Mouse (Mus musculus) kidney, adult 2 months (tissue): Measurements from ENCODE around the gene Psph.

ENCODE experiments used
- CTCF ChIP-seq: fragments of 200-500 bp; conservative IDR thresholded peaks from 2 replicates; pipeline ENCODE4 v1.5.1; 2011; ENCODE audit warnings: low read depth, mild to moderate bottlenecking, control low read depth, low read length, moderate library complexity, mixed read lengths; ENCODE audit not compliant: insufficient read depth, insufficient read length
- POLR2A ChIP-seq: fragments of 200-500 bp; IDR thresholded peaks from one replicate; pipeline ENCODE4 v1.6.1; 2011; ENCODE audit warnings: low read depth, low read length, control low read depth

DNA sequence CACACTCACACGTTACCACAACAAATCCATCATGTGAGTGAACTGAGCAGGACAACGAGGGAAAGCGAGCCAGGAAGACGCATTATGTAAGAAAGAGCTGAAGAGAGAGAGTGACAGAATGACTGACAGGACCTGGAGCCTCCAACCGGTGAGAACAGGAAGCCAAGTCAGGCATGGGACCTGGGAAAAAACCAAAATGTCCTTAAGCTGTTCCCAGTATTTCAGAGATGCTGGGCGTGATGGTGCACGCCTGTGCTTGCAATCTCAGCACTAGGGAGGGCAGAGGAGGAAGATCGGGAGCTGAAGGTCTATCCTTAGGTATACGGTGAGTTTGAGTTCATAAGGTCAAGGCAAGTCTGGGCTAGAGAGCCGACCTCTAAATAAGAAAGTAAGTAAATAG, 14.8 kb downstream of the Psph start:
- TF ChIP-seq POLR2A (no peak), CTCF (no peak)
